In genomic region chr19:17097210-17097609, GRCm38 (mm10) we compare ENCODE assay signal across 27 mouse cellular contexts.
"Had no signal": no experiment of that assay in that cellular context is flagged by ENCODE, and none has a peak within 500 bp of the region (broad histone marks: within the 10 kb centered on the region; RNA-seq: fewer than 3 reads in every experiment).

No protein-coding gene starts in this region.

- H3K9ac ChIP-seq: forebrain, postnatal 0 days; heart, embryonic 13.5 days; heart, embryonic 15.5 days; hindbrain, embryonic 12.5 days; hindbrain, embryonic 14.5 days; kidney, embryonic 15.5 days; limb, embryonic 13.5 days; limb, embryonic 15.5 days had no signal

- H3K4me2 ChIP-seq: heart, embryonic 11.5 days; heart, embryonic 13.5 days; heart, embryonic 15.5 days; hindbrain, embryonic 12.5 days; hindbrain, embryonic 14.5 days; kidney, embryonic 15.5 days; limb, embryonic 13.5 days; limb, embryonic 15.5 days had no signal

- H3K4me3 ChIP-seq: heart, adult 2 months; heart, embryonic 13.5 days; heart, embryonic 15.5 days; hindbrain, embryonic 10.5 days; hindbrain, embryonic 12.5 days; kidney, embryonic 15.5 days; limb, embryonic 13.5 days; limb, embryonic 15.5 days had no signal

- H3K27me3 ChIP-seq: heart, embryonic 13.5 days; heart, embryonic 15.5 days; hindbrain, embryonic 12.5 days; kidney, embryonic 15.5 days; limb, embryonic 13.5 days; limb, embryonic 15.5 days had no signal

- ATAC-seq: forebrain, postnatal 0 days; hindbrain, embryonic 16.5 days; inflammation-experienced regulatory T-cells, adult 6 months had no signal

- H3K36me3 ChIP-seq: heart, embryonic 13.5 days; heart, embryonic 15.5 days; hindbrain, embryonic 10.5 days; hindbrain, embryonic 12.5 days; kidney, embryonic 15.5 days; limb, embryonic 13.5 days; limb, embryonic 15.5 days had no signal

- H3K4me1 ChIP-seq: heart, embryonic 13.5 days; kidney, embryonic 15.5 days; limb, embryonic 15.5 days had no signal

- H3K27ac ChIP-seq: heart, adult 2 months; heart, embryonic 13.5 days; heart, embryonic 15.5 days; hindbrain, embryonic 10.5 days; hindbrain, embryonic 12.5 days; hindbrain, embryonic 14.5 days; kidney, embryonic 15.5 days; kidney, postnatal 0 days; limb, embryonic 13.5 days; limb, embryonic 15.5 days had no signal

- DNase-seq: forebrain, postnatal 0 days; gastrocnemius, postnatal 14 days; gastrocnemius, postnatal 36 days; heart, adult 11 months; heart, adult 2 months; heart, postnatal 14 days; heart, postnatal 4 days; kidney, adult 11 months; kidney, adult 2 months; kidney, adult 9 months; kidney, postnatal 14 days; kidney, postnatal 36 days; layer of hippocampus, adult 9-11 months; layer of hippocampus, postnatal 36 days; left cerebral cortex, postnatal 4 days had no signal

- H3K9me3 ChIP-seq: heart, embryonic 13.5 days; heart, embryonic 15.5 days; hindbrain, embryonic 10.5 days; hindbrain, embryonic 12.5 days; kidney, embryonic 15.5 days; limb, embryonic 13.5 days; limb, embryonic 15.5 days had no signal
